Mouse (Mus musculus) limb, embryonic 14.5 days (tissue): ENCODE measurements at regions not wholly inside any gene's neighbourhood (a gene's known extent, or its start where the extent isn't known, plus 50 kb on each side); places are given as distances from the start of the nearest gene placed in this dataset.

Experiments
- ATAC-seq: fragments of 200-750 bp; cut with Nextera tagmentation; 2 replicates; pipeline ENCODE4 v1.8.0; 2017; ENCODE audit warnings: low read depth, moderate number of reproducible peaks, moderate TSS enrichment; ENCODE audit not compliant: low FRiP score
- DNase-seq: peaks from one replicate; pipeline ENCODE4 v3.0.0-alpha.2; 2015; ENCODE audit warnings: low spot score
- H3K27ac ChIP-seq: fragments of 300-500 bp; sonication (generic); replicated peaks from 2 replicates; pipeline ENCODE4 v1.5.1; 2014; ENCODE audit warnings: low read depth, mild to moderate bottlenecking, low read length, moderate library complexity, mixed read lengths
- H3K27me3 ChIP-seq: fragments of 300-500 bp; sonication (generic); 2 replicates; pipeline ENCODE4 v1.6.1; 2014; ENCODE audit warnings: low read length, mixed read lengths; ENCODE audit not compliant: control insufficient read depth, insufficient read depth
- H3K36me3 ChIP-seq: fragments of 300-500 bp; sonication (generic); 2 replicates; pipeline ENCODE4 v1.6.1; 2014; ENCODE audit warnings: mild to moderate bottlenecking, low read length, moderate library complexity, mixed read lengths; ENCODE audit not compliant: control insufficient read depth, insufficient read depth
- H3K4me1 ChIP-seq: fragments of 300-500 bp; sonication (generic); 2 replicates; pipeline ENCODE4 v1.6.1; 2014; ENCODE audit warnings: antibody characterized with exemption, low read length, mixed read lengths; ENCODE audit not compliant: control insufficient read depth, insufficient read depth
- H3K4me2 ChIP-seq: fragments of 300-500 bp; sonication (generic); replicated peaks from 2 replicates; pipeline ENCODE4 v1.6.1; 2014; ENCODE audit warnings: low read depth, mild to moderate bottlenecking, low read length, moderate library complexity; ENCODE audit not compliant: severe bottlenecking
- H3K4me3 ChIP-seq: fragments of 300-500 bp; sonication (generic); replicated peaks from 2 replicates; pipeline ENCODE4 v1.5.1; 2014; ENCODE audit warnings: low read length
- H3K9ac ChIP-seq: fragments of 300-500 bp; sonication (generic); 2 replicates; pipeline ENCODE4 v1.6.1; 2014; ENCODE audit warnings: mild to moderate bottlenecking, low read depth, low read length, moderate library complexity; ENCODE audit not compliant: severe bottlenecking
- H3K9me3 ChIP-seq: fragments of 300-500 bp; sonication (generic); 2 replicates; pipeline ENCODE4 v1.6.1; 2016; ENCODE audit warnings: low read length; ENCODE audit not compliant: control insufficient read depth
- POLR2A ChIP-seq: fragments of 200-500 bp; IDR thresholded peaks from 2 replicates; pipeline ENCODE4 v1.8.0; 2012; ENCODE audit warnings: inconsistent platforms, mild to moderate bottlenecking, moderate library complexity, borderline replicate concordance; ENCODE audit not compliant: insufficient read depth, insufficient read length; ENCODE audit errors: extremely low read depth
- WGBS: fragments of 180-500 bp; shearing (Covaris S2); extraction: QIAGEN DNeasy Blood & Tissue Kit; methylation state at CpG from one replicate; pipeline ENCODE4 v1.1.7; 2014; 5-methylcytosine and 5-hydroxymethylcytosine counted together

DNA sequence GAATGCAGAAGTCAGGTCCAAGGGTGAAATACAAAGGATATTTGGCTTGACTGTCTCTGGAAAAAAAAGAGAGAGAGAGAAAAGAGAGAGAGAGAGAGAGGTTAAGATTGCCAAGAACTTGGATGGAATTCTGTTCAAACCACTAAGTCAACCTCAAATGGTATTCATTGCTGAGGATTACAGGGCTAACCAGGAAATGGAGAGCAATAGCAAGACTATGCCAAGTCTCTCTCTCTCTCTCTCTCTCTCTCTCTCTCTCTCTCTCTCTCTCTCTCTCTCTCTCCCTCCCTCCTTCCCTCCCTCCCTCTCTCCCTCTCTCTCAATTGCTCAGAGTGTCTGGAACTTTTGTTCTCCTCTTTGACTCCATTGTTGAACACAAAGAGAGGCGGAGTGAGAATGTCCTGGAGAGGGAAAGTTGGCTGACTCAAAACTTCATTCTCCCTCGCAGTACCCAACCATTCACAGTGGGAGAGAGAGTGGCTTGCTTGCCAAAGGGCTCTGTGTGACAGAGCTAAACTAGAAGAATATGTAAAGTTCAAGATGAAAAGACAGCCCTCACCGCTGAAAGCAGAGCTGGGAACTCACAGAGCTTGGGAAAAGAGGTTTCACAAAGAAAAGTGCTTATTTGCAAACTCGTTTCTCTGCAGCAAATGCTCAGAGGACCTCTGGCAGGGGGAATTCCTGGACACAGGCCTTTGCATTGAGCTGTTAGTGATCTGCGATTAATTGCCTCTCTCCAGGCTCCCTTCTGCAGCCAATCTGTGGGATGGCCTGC is 487.1 kb upstream of the Cdh11 start:
- Histone ChIP-seq H3K9ac (no peak overlapping the region), H3K4me2 (no peak overlapping the region)

GRCm38 (mm10) chr8:103273476-103273875 is 488.0 kb upstream of the Cdh11 start:
- Histone ChIP-seq H3K27ac (peak overlapping the region; percentile 79), H3K4me1 (peaks cover 35% of the 10 kb centered on the region), H3K9me3 (no peaks in the 10 kb centered on the region), H3K4me2 (no peak overlapping the region), H3K4me3 (no peak overlapping the region), H3K9ac (no peak overlapping the region), H3K27me3 (no peaks in the 10 kb centered on the region), H3K36me3 (no peaks in the 10 kb centered on the region)
- DNase-seq (no peak), ATAC-seq (no peak)
- TF ChIP-seq POLR2A, result no peak
- 79% methylated on average over 2 of the region's 2 CpGs for WGBS

More for the DNA sequence above, 487.1 kb upstream of the Cdh11 start:
- peak; percentile 68 for ATAC-seq
- no peak for TF ChIP-seq POLR2A
- DNase-seq, result peak; percentile 74
- WGBS, result 20% methylated on average over 5 of the region's 5 CpGs
- Histone ChIP-seq H3K27me3 (no peaks in the 10 kb centered on the region), H3K27ac (peak overlapping the region; percentile 79), H3K4me3 (no peak overlapping the region), H3K9me3 (no peaks in the 10 kb centered on the region), H3K4me1 (peaks cover 35% of the 10 kb centered on the region), H3K36me3 (no peaks in the 10 kb centered on the region)

DNA sequence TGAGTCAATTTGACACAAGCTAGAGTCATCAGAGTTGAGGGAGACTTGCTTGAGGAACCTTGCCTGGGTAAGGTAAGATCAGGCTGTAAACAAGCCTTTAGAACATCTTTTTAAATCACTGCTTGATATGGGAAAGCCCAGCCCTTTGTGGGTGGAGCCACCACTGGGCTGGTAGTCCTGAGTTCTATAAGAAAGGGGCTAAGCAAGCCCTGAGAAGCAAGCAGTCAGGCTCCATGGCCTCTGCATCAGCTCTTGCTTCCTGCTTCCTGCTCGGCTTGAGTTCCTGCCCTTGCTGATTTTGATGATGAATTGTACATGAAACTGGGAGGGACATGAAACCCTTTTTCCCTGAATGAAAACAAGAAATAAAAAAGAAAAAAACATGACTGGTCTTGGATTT is 496.4 kb upstream of the Cdh11 start:
- DNase-seq (no peak), ATAC-seq (no peak)
- WGBS, result 42% methylated on average over 1 of the region's 1 CpGs
- TF ChIP-seq POLR2A, result no peak
- H3K9me3 ChIP-seq, result no peaks in the 10 kb centered on the region
- no peak overlapping the region for H3K4me2 ChIP-seq
- no peaks in the 10 kb centered on the region for H3K27me3 ChIP-seq
- H3K4me3 ChIP-seq, result no peak overlapping the region
- no peaks in the 10 kb centered on the region for H3K4me1 ChIP-seq
- H3K9ac ChIP-seq, result no peak overlapping the region
- no peak overlapping the region for H3K27ac ChIP-seq
- no peaks in the 10 kb centered on the region for H3K36me3 ChIP-seq

- ATAC-seq, result no peak
- H3K36me3 ChIP-seq, result no peaks in the 10 kb centered on the region
- H3K4me1 ChIP-seq, result no peaks in the 10 kb centered on the region; the same call in 1 of the 2 replicates
- H3K9ac ChIP-seq, result no peak overlapping the region
- H3K4me3 ChIP-seq, result no peak overlapping the region
- no peak for TF ChIP-seq POLR2A
- no peak for DNase-seq
- no peak overlapping the region for H3K27ac ChIP-seq
- no peaks in the 10 kb centered on the region for H3K27me3 ChIP-seq
- WGBS, result 70% methylated on average over 12 of the region's 12 CpGs
- no peak overlapping the region for H3K4me2 ChIP-seq
- no peaks in the 10 kb centered on the region for H3K9me3 ChIP-seq
Measured at GRCm38 (mm10) chr8:103288561-103288974, 503.1 kb upstream of the Cdh11 start.

GRCm38 (mm10) chr8:103292896-103293295 is 507.5 kb upstream of the Cdh11 start:
- no peak for TF ChIP-seq POLR2A
- whole genome bisulfite sequencing, result 59% methylated on average over 2 of the region's 2 CpGs
- no peaks in the 10 kb centered on the region for H3K9me3 ChIP-seq
- DNase-seq (no peak), ATAC-seq (no peak)
- H3K4me3 ChIP-seq, result no peak overlapping the region
- H3K4me2 ChIP-seq, result no peak overlapping the region
- H3K36me3 ChIP-seq, result no peaks in the 10 kb centered on the region
- no peak overlapping the region for H3K27ac ChIP-seq
- H3K9ac ChIP-seq, result no peak overlapping the region
- no peaks in the 10 kb centered on the region for H3K27me3 ChIP-seq
- no peaks in the 10 kb centered on the region; the same call in 1 of the 2 replicates for H3K4me1 ChIP-seq
